In genomic region chr7:73391002-73391517, GRCm38 (mm10) we compare ENCODE assay signal across 8 mouse cellular contexts. TPM values are rescaled to one million over a fixed set of nuclear protein-coding genes. Genes with fewer than 3 reads are reported as not detected.
DNase-seq lines count a peak whose midpoint lies in the region; ATAC-seq and TF ChIP-seq lines count a peak whose summit lies in the region.

No protein-coding gene starts in this region.

- peaks cover 10% of the 10 kb centered on the region for H3K27me3 ChIP-seq in thymus, adult 2 months (ENCODE audit: control insufficient read depth, insufficient read depth, low read length)
- H3K27me3 ChIP-seq in embryonic facial prominence, embryonic 14.5 days (replicated peaks; ENCODE audit: control insufficient read depth, insufficient read depth, low read length) = no peaks in the 10 kb centered on the region
- H3K27me3 ChIP-seq in liver, embryonic 11.5 days (replicated peaks; ENCODE audit: control insufficient read depth, insufficient read depth, low read length) = peaks cover 52% of the 10 kb centered on the region
- no peaks in the 10 kb centered on the region for H3K27me3 ChIP-seq in neural tube, embryonic 11.5 days (ENCODE audit: control insufficient read depth, insufficient read depth, low read length)

- under 1% methylated on average over 42 of the region's 42 CpGs for WGBS in thymus, adult 2 months
- 0% methylated on average over 7 of the region's 42 CpGs for WGBS in embryonic facial prominence, embryonic 14.5 days
- 2% methylated on average over 37 of the region's 42 CpGs for WGBS in liver, embryonic 11.5 days
- WGBS in neural tube, embryonic 11.5 days = under 1% methylated on average over 25 of the region's 42 CpGs

- no peak for TF ChIP-seq CTCF in thymus, adult 2 months (IDR thresholded peaks at IDR 0.05; ENCODE audit: borderline replicate concordance, control insufficient read depth, extremely low read depth, insufficient read depth, low read length, poor library complexity)

- no peak for TF ChIP-seq POLR2A in thymus, adult 2 months (IDR thresholded peaks at IDR 0.05; ENCODE audit: control insufficient read depth, extremely low read depth, insufficient read depth, low read length, poor library complexity)

- H3K27ac ChIP-seq in thymus, adult 2 months (ENCODE audit: control insufficient read depth, insufficient read depth, low read length) = no peak overlapping the region
- H3K27ac ChIP-seq in embryonic facial prominence, embryonic 14.5 days (replicated peaks; ENCODE audit: low read depth, low read length) = peak overlapping the region; percentile 94
- H3K27ac ChIP-seq in liver, embryonic 11.5 days (ENCODE audit: low read depth, low read length) = peak overlapping the region; percentile 62; the same call in 1 of the 2 replicates
- H3K27ac ChIP-seq in neural tube, embryonic 11.5 days (ENCODE audit: low read depth, low read length) = peak overlapping the region; percentile 96

- H3K4me2 ChIP-seq in embryonic facial prominence, embryonic 14.5 days (ENCODE audit: low read depth, low read length) = peak overlapping the region; percentile 65
- H3K4me2 ChIP-seq in liver, embryonic 11.5 days = peak overlapping the region; percentile 75
- H3K4me2 ChIP-seq in neural tube, embryonic 11.5 days (ENCODE audit: low read depth) = peak overlapping the region; percentile 92

- no peaks in the 10 kb centered on the region for H3K36me3 ChIP-seq in thymus, adult 2 months (ENCODE audit: control insufficient read depth, insufficient read depth, low read length)
- no peaks in the 10 kb centered on the region for H3K36me3 ChIP-seq in embryonic facial prominence, embryonic 14.5 days (ENCODE audit: control insufficient read depth, insufficient read depth, low read length)
- no peaks in the 10 kb centered on the region for H3K36me3 ChIP-seq in liver, embryonic 11.5 days (ENCODE audit: control insufficient read depth, insufficient read depth, low read length)
- 0 out of 2 replicates have a peak, but pooled peaks cover 2% of the 10 kb centered on the region for H3K36me3 ChIP-seq in neural tube, embryonic 11.5 days (ENCODE audit: control insufficient read depth, insufficient read depth, low read length)

- no peaks in the 10 kb centered on the region for H3K9me3 ChIP-seq in embryonic facial prominence, embryonic 14.5 days (ENCODE audit: control insufficient read depth, low read length)
- H3K9me3 ChIP-seq in liver, embryonic 11.5 days (ENCODE audit: control insufficient read depth, low read length) = no peaks in the 10 kb centered on the region; the same call in 1 of the 2 replicates
- H3K9me3 ChIP-seq in neural tube, embryonic 11.5 days (ENCODE audit: control insufficient read depth, low read length) = no peaks in the 10 kb centered on the region

- no peaks in the 10 kb centered on the region for H3K4me1 ChIP-seq in thymus, adult 2 months (replicated peaks; ENCODE audit: control insufficient read depth, insufficient read depth, low read length)
- peaks cover 37% of the 10 kb centered on the region for H3K4me1 ChIP-seq in embryonic facial prominence, embryonic 14.5 days (ENCODE audit: control insufficient read depth, insufficient read depth, low read length)
- no peaks in the 10 kb centered on the region for H3K4me1 ChIP-seq in liver, embryonic 11.5 days (replicated peaks; ENCODE audit: control insufficient read depth, insufficient read depth, low read length)
- peaks cover 34% of the 10 kb centered on the region for H3K4me1 ChIP-seq in neural tube, embryonic 11.5 days (ENCODE audit: control insufficient read depth, insufficient read depth, low read length)

- H3K9ac ChIP-seq in embryonic facial prominence, embryonic 14.5 days (ENCODE audit: low read depth, low read length) = peak overlapping the region; percentile 85
- H3K9ac ChIP-seq in liver, embryonic 11.5 days (ENCODE audit: low read depth, low read length) = peak overlapping the region; percentile 62
- H3K9ac ChIP-seq in neural tube, embryonic 11.5 days (ENCODE audit: low read length) = peak overlapping the region; percentile 97

- peak; percentile 86 for ATAC-seq in embryonic facial prominence, embryonic 14.5 days (ENCODE audit: low read depth)
- peak; percentile 75 for ATAC-seq in liver, embryonic 11.5 days (replicated peaks; ENCODE audit: low FRiP score)
- ATAC-seq in neural tube, embryonic 11.5 days (ENCODE audit: insufficient read depth, low FRiP score, low TSS enrichment) = peak; percentile 79

- H3K4me3 ChIP-seq in thymus, adult 2 months (ENCODE audit: control insufficient read depth, insufficient read depth, low read length) = peak overlapping the region; percentile 7; the same call in 1 of the 2 replicates
- peak overlapping the region; percentile 76 for H3K4me3 ChIP-seq in embryonic facial prominence, embryonic 14.5 days (ENCODE audit: low read depth, low read length)
- peak overlapping the region; percentile 55 for H3K4me3 ChIP-seq in liver, embryonic 11.5 days (ENCODE audit: low read depth, low read length)
- peak overlapping the region; percentile 90 for H3K4me3 ChIP-seq in neural tube, embryonic 11.5 days (ENCODE audit: low read depth, low read length)

- DNase-seq in thymus, adult 2 months = no peak
- DNase-seq in thymus, adult 18-20 months = no peak
- DNase-seq in embryonic facial prominence, embryonic 14.5 days (ENCODE audit: low spot score) = peak; percentile 95
- DNase-seq in heart, adult 9 months (ENCODE audit: low spot score in 2 of 2) = peak; percentile 89 to 92
- peak; percentile 89 for DNase-seq in kidney, adult 9 months
- DNase-seq in liver, embryonic 11.5 days (ENCODE audit: low spot score) = peak; percentile 70
- peak; percentile 92 for DNase-seq in neural tube, embryonic 11.5 days (ENCODE audit: low spot score)
- DNase-seq in urinary bladder, postnatal 10 days (ENCODE audit: low spot score) = peak; percentile 73

RNA-seq across cellular contexts. Expression of gene Rgma, which starts 15.8 kb away (rescaled TPM):
- polyA plus RNA-seq in thymus, adult 2 months (2012; rRNA removed) = 13.3 and 13.4 TPM in 2 replicates
- polyA plus RNA-seq in embryonic facial prominence, embryonic 14.5 days (2014; fragmentation: Nextera tagmentation; extraction: Ambion mirVana) = 19.6 and 26.1 TPM in 2 replicates
- 2.8 and 3.0 TPM in 2 replicates for polyA plus RNA-seq in liver, embryonic 11.5 days (2014; fragmentation: Nextera tagmentation; extraction: Ambion mirVana)
- 48.9 and 50.1 TPM in 2 replicates for polyA plus RNA-seq in neural tube, embryonic 11.5 days (2014; fragmentation: Nextera tagmentation; extraction: Ambion mirVana)

Comparison
In these comparisons a context has a peak if more than half of its experiments do, and no peak if none do; other contexts are left out.
1. DNase-seq: peak in embryonic facial prominence, embryonic 14.5 days (single experiment), heart, adult 9 months (2 of 2), kidney, adult 9 months (single experiment), liver, embryonic 11.5 days (single experiment), neural tube, embryonic 11.5 days (single experiment) and urinary bladder, postnatal 10 days (single experiment); none in thymus, adult 2 months (single experiment) and thymus, adult 18-20 months (0 of 2).
2. H3K4me3 ChIP-seq: peak in every context shown above with its lines; median percentile 90 in neural tube, embryonic 11.5 days; 76 in embryonic facial prominence, embryonic 14.5 days; 55 in liver, embryonic 11.5 days; 7 in thymus, adult 2 months.
3. Peak in every context shown above with its lines, with median percentiles within 50 percentile points of each other: ATAC-seq, H3K4me2 ChIP-seq and H3K9ac ChIP-seq.